Mouse (Mus musculus) WW6 (cell line): Measurements from ENCODE around the gene Tars2.
"Not testable (repeated sequence)": the region's sequence is repeated elsewhere in the genome, so short reads cannot be mapped to it uniquely, and the experiment has no call there.

Source experiments
- DNase-seq: peaks from one replicate; pipeline ENCODE4 v3.0.0-alpha.2; 2013; ENCODE audit warnings: low read depth, low spot score

Tars2 gene

GRCm38 (mm10) chr3:95760106-95760505 lies at the start of gene Tars2:
Tars2 (minus strand) TSS chr3:95760206.
- DNase-seq = no peak

DNA sequence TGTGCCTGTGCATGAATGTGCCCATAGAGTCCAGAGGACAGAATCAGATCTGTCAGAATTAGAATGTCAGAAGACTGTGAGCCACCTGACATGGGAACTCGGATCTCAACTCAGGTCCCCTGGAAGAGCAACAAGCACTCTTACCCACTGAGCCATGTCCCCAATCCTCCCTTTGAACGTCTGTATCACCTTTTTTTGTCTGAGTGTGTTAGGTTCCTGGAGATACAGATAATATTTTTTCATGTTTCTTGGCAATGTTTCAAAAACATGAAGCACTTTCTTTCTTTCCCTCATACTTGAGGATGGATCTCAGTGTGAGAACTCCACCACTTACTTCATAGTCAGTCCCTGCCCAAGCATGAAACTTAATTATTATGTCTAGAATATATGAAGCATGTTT lies 48.4 kb upstream of the Tars2 start:
- no peak for DNase-seq

GRCm38 (mm10) chr3:95807630-95808029 lies 47.6 kb upstream of the Tars2 start:
- not testable (repeated sequence) for DNase-seq

DNA sequence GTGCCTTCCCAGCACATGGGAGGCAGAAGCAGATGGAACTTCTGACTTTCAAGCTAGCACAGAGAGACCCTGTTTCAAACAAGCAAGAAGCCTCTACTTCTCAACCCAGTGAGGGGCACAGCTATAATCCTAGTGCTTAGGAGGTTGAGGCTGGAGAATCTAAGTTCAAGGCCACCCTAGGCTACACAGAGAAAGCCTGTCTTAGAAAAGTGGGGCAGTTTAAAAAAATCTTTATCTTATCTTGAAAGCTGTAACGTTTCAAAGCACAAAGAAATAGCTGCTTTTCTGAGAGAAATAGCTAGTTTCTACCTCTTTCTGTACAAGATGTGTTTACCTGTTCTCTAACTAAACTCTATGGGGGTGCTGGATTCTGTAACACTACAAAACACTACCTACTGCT lies 46.7 kb upstream of the Tars2 start:
- DNase-seq = no peak

GRCm38 (mm10) chr3:95803851-95804250 lies 43.8 kb upstream of the Tars2 start:
- no peak for DNase-seq

DNA sequence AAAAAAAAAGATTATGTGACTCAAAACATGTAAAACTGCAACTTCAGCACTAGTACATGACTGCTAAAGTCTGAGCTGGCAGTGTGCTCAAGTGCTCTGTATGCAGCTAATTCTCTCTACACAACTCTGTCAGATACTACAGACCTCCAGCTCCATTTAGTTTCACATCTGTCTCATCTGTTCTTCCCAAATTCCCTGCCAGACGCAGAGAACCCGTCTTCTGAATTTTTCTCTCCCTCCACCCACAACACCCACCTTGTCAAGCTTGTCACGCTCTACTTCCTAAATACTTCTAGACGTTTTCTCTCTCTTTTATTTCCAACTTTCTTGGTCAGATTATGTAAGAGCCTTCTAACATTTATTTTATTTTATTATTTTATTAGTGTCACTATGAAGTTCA lies 38.8 kb upstream of the Tars2 start:
- DNase-seq = no peak

DNA sequence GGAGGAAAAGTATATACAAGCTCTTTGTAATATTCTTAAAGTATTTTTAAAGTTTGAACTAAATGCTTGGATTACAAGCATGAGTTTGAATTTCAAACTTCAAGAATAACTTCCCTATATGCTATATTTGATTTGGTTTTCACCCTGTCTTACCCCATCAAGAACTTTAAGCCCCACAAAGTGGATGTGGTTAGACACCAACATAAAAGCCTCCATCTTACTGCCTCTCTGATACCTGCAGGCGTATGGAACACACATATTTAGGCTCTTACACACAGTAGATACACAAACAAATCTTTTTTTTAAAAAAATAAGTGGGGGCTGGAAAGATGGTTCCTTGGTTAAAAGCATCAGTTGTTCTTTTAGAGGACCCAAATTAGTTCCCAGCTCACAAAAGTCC lies 34.3 kb upstream of the Tars2 start:
- DNase-seq = no peak

DNA sequence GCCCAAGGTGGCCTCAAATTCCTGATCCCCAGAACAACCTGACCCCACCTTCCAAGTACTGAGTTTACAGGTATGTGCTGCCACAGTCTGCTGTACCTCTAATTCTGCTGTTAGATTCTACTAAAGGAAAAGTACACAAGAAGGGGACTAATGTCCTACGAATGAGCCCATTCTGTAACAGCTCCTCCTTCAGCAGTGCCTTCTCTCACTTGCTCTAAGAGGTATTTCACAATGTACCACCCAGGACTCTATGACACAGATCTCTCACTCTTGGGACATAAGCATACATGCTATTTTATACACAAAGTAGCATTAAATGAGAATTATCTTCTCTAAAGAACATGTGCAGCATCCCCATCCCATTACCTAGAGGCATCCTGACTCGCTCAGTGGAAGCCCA lies 33.7 kb upstream of the Tars2 start:
- no peak for DNase-seq

GRCm38 (mm10) chr3:95785501-95785900 lies 25.5 kb upstream of the Tars2 start:
- no peak for DNase-seq

DNA sequence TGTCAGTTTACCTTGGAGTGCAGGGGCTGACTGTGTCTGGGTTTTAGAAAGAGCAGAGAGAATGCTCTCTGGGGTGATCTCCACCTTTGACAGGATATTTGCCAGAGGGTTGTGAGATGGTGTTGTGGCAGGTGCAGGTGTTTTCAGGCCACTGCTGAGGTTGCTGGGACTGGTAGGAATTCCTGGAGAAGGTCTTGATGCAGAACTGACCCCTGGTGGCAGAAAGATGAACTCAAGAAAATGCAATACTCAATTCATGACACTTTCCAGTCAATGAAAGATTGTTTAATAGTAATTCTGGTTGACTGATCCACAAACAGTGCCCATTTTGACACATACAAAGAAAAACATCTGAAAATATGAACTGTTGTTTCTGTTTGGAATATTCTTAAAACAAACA lies 12.0 kb upstream of the Tars2 start:
- DNase-seq = no peak

GRCm38 (mm10) chr3:95765534-95765933 lies 5.5 kb upstream of the Tars2 start:
- no peak for DNase-seq

DNA sequence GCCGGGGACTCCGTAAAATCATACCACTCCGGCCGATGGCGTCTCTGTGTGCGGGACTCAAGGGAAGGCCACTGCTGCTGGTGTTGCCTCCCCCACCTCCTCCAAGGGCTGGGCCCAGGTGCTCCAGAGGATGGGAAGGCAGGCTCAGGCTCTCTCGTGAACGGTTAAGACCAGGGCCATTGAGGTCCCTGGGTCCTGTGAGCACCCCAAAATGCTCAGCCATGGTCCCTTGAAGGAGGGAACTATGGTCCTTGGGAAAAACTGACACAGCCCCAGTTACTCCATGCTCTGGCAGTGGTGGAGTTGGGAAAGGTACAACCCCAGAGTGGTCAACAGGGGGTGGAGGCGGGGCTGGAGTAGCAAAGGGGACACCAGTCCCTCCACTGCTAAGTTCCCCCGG lies 3.8 kb upstream of the Tars2 start:
- DNase-seq = no peak

DNA sequence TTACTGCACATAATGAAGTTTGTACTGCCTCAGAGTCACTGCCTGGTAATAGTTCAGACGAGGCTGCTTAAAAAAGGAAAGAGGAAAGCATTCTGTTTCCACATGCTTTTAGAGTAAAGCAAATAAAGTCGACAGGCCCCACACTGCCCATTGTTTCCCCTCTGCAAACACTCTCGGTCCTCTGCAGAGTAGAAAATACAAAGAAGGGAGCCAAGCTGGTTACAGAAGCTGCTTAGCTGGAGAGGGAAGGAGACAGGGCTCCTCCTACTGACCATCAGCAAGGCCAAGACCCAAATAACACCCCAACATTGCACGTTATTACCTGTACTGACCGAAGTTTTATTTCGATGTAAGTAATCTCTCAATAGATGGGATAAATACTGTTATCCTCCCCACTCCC lies 3.0 kb upstream of the Tars2 start:
- no peak for DNase-seq

GRCm38 (mm10) chr3:95761771-95762170 lies 1.8 kb upstream of the Tars2 start:
- no peak for DNase-seq

GRCm38 (mm10) chr3:95760656-95761055 lies 650 bp upstream of the Tars2 start:
- DNase-seq = no peak

- no peak for DNase-seq
These were observed 1.4 kb downstream of the Tars2 start for GRCm38 (mm10) chr3:95758467-95759218.

GRCm38 (mm10) chr3:95756808-95757207 lies 3.2 kb downstream of the Tars2 start:
- no peak for DNase-seq

GRCm38 (mm10) chr3:95754345-95755206 lies 5.4 kb downstream of the Tars2 start:
- DNase-seq = peak; percentile 86

DNA sequence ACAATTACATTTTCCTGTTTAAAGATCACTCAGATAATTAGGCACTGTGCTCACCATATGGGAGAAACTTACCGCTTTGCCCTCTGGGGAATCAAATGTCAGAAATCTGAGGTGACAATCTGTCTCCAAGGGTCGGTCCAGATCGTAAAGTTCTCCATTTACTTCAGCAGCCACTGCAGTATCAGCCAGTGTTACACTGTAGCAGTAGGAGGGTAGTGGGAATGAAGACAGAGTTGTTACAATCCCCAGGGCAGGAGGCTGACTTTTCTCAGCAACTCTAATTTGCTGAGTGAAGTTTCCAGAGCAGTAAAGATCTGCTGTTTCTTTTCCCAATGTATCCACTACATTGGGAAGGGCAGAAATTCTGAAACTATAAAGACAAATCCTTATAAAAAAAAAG lies 7.1 kb downstream of the Tars2 start:
- DNase-seq = no peak

GRCm38 (mm10) chr3:95740406-95740805 lies 19.6 kb downstream of the Tars2 start:
- no peak for DNase-seq

GRCm38 (mm10) chr3:95739353-95740104 lies 20.5 kb downstream of the Tars2 start, which contains the start of gene Ecm1:
Ecm1 (minus strand) TSS chr3:95739569.
- no peak for DNase-seq

GRCm38 (mm10) chr3:95735071-95735670 lies 24.8 kb downstream of the Tars2 start:
- DNase-seq = no peak
